Mouse (Mus musculus) liver, embryonic 16.5 days (tissue): ENCODE results near the gene Gnrhr. TPM values are rescaled to one million over a fixed set of nuclear protein-coding genes. Genes with fewer than 3 reads are reported as not detected.

ENCODE experiments used
- ATAC-seq: fragments of 200-750 bp; cut with Nextera tagmentation; 2 replicates; pipeline ENCODE4 v1.8.0; 2017; ENCODE audit warnings: low read depth, mild to moderate bottlenecking, moderate number of reproducible peaks, moderate library complexity
- H3K27ac ChIP-seq: fragments of 300-500 bp; sonication (generic); 2 replicates; pipeline ENCODE4 v1.5.1; 2014; ENCODE audit warnings: mild to moderate bottlenecking, low read length
- H3K27me3 ChIP-seq: fragments of 300-500 bp; sonication (generic); 2 replicates; pipeline ENCODE4 v1.6.1; 2014; ENCODE audit warnings: low read depth, low read length, mixed read lengths; ENCODE audit not compliant: control insufficient read depth, insufficient read depth
- H3K36me3 ChIP-seq: fragments of 300-500 bp; sonication (generic); 2 replicates; pipeline ENCODE4 v1.6.1; 2014; ENCODE audit warnings: mild to moderate bottlenecking; ENCODE audit not compliant: control insufficient read depth, insufficient read depth
- H3K4me1 ChIP-seq: fragments of 300-500 bp; sonication (generic); 2 replicates; pipeline ENCODE4 v1.6.1; 2014; ENCODE audit warnings: low read depth, low read length, mixed read lengths; ENCODE audit not compliant: control insufficient read depth
- H3K4me2 ChIP-seq: fragments of 300-500 bp; sonication (generic); 2 replicates; pipeline ENCODE4 v1.6.1; 2014; ENCODE audit warnings: low read depth, low read length, mixed read lengths
- H3K4me3 ChIP-seq: fragments of 300-500 bp; sonication (generic); 2 replicates; pipeline ENCODE4 v1.5.1; 2014; ENCODE audit warnings: low read depth, mild to moderate bottlenecking, low read length
- H3K9ac ChIP-seq: fragments of 300-500 bp; sonication (generic); 2 replicates; pipeline ENCODE4 v1.6.1; 2014; ENCODE audit warnings: low read depth, low read length
- H3K9me3 ChIP-seq: fragments of 300-500 bp; sonication (generic); replicated peaks from 2 replicates; pipeline ENCODE4 v1.6.1; 2016; ENCODE audit warnings: low read length; ENCODE audit not compliant: control insufficient read depth
- WGBS: fragments of 180-500 bp; shearing (Covaris S2); extraction: QIAGEN DNeasy Blood & Tissue Kit; methylation state at CpG from one replicate; pipeline ENCODE4 v1.1.7; 2014; ENCODE audit not compliant: insufficient replicate concordance; 5-methylcytosine and 5-hydroxymethylcytosine counted together
- polyA plus RNA-seq: library from polyadenylated mRNA; unstranded; fragments of >200 nt; fragmentation: Nextera tagmentation; extraction: Ambion mirVana; gene quantifications from 2 replicates; pipeline ENCODE4 v1.2.1, GENCODE M21; 2015

Gene Gnrhr
- polyA plus RNA-seq, 1 experiment from 2014 or later: not detected

DNA sequence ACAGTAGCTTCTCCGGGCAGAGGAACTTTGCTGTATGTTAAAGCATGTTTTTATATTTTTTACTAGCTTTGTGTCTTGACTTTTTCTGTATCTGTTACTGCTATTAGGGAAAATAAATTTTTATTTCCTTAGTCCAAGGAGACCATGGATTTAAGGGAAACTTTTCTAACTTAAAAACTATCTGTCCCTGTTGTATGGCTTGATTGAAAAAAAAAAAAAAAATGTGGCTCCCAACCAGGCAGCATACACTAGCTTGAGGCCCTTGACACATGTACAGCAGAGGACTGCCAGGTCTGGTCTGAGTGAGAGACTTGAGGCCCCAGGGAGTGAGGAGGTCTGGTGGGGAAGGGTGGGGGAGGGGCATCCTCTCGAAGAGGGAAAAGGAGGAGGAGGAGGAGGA lies 23.9 kb downstream of the Gnrhr start:
- Histone ChIP-seq H3K4me1 (peaks cover 11% of the 10 kb centered on the region), H3K4me3 (no peak overlapping the region), H3K36me3 (no peaks in the 10 kb centered on the region; the same call in 1 of the 2 replicates), H3K27ac (no peak overlapping the region), H3K9ac (no peak overlapping the region), H3K4me2 (no peak overlapping the region), H3K9me3 (no peaks in the 10 kb centered on the region), H3K27me3 (no peaks in the 10 kb centered on the region)
- ATAC-seq: no peak
- 47% methylated on average over 2 of the region's 2 CpGs for WGBS

DNA sequence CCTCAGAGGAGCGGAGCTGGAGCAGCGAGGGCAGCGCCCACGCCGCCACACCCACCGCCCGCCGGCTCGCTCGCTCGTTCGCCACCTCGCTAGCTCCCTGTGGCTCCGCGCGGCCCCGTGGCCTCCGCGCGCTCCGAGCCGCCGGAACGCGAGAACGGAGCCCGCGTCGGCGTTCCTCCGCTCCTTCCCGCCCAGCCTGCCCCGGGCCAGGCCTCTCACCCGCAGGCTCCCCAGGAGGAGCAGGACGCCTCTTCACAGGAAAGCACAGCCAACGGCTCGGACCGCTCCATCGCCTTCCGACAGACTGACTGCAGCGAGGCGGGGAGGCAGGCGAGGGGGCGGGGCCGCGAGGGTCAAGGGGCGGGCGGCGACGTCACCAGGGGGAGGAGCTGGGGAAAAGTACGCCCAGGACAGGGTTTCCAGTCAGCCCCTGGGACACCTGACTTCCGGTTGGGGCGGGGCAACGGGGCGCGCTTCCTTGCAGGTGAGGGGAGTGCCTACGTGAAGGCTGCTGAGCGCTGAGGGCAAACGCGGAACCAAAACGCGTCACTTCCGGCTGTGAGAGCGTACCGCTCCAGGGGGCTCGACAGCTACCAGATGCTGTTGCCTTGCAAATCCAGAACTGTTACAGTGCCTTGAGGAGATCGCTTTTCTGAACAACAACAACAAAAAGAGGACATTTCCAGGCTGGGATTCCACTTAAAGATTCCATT lies 25.1 kb downstream of the Gnrhr start, which contains the start of gene Uba6:
Uba6 (minus strand) TSS at position 355 of the 713 bp plus-strand sequence.
- H3K27me3 ChIP-seq: no peaks in the 10 kb centered on the region
- H3K4me3 ChIP-seq: peak within 1 kb of the TSS; percentile 71
- H3K9me3 ChIP-seq: no peaks in the 10 kb centered on the region
- under 1% methylated on average over 64 of the region's 67 CpGs for WGBS
- peak within 1 kb of the TSS; percentile 96 for H3K4me2 ChIP-seq
- H3K9ac ChIP-seq: peak within 1 kb of the TSS; percentile 68
- peak; percentile 99 for ATAC-seq
- H3K27ac ChIP-seq: peak within 1 kb of the TSS; percentile 80
- H3K36me3 ChIP-seq: no peaks in the 10 kb centered on the region; the same call in 1 of the 2 replicates
- H3K4me1 ChIP-seq: peaks cover 11% of the 10 kb centered on the region

DNA sequence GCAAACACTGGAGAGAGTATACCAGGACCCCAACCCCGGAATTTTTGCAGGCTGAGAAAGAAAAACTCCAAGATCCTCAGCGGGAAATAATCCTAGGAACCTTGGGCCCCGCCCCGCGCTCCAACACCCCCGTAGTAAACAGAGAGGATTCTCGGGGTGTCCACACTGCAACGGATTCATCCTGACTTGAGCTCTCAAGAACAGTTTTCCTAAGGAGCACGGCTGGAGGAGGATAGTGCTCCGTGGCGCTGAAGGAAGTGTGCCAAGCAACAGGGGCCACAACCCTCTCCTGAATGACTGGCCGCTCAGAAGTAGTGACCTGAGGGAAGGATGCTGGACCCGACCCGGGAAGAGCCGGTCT lies 25.6 kb downstream of the Gnrhr start:
- Histone ChIP-seq H3K4me3 (peak overlapping the region; percentile 71), H3K4me1 (peaks cover 11% of the 10 kb centered on the region), H3K4me2 (peak overlapping the region; percentile 96), H3K9ac (peak overlapping the region; percentile 68), H3K27ac (peak overlapping the region; percentile 80), H3K9me3 (no peaks in the 10 kb centered on the region), H3K27me3 (no peaks in the 10 kb centered on the region), H3K36me3 (no peaks in the 10 kb centered on the region; the same call in 1 of the 2 replicates)
- ATAC-seq: 0 out of 2 replicates have a peak, but pooled peaks have one; percentile 0
- WGBS: 1% methylated on average over 15 of the region's 15 CpGs

Other genes starting within 250 kb of the Gnrhr start
- 12.9 and 15.0 TPM in 2 replicates for gene Cenpc1, start 132.3 kb downstream of the Gnrhr start, polyA plus RNA-seq
- gene Stap1, start 126.2 kb downstream of the Gnrhr start, polyA plus RNA-seq: 2.6 and 2.9 TPM in 2 replicates
- 3.4 TPM in 2 replicates for gene Uba6, start 25.1 kb downstream of the Gnrhr start, polyA plus RNA-seq
- not detected in 2 replicates for gene Tmprss11c, start 91.4 kb upstream of the Gnrhr start, polyA plus RNA-seq
- not detected in 2 replicates for gene Tmprss11d, start 175.5 kb upstream of the Gnrhr start, polyA plus RNA-seq